Mouse (Mus musculus) adipocyte (in vitro differentiated cells): ENCODE data around the gene Mcpt2.
"Not testable (repeated sequence)": the region's sequence is repeated elsewhere in the genome, so short reads cannot be mapped to it uniquely, and the experiment has no call there.

Experiments used
- DNase-seq: peaks from one replicate; pipeline ENCODE4 v3.0.0-alpha.2; 2016; ENCODE audit warnings: low spot score

Gene Mcpt2

DNA sequence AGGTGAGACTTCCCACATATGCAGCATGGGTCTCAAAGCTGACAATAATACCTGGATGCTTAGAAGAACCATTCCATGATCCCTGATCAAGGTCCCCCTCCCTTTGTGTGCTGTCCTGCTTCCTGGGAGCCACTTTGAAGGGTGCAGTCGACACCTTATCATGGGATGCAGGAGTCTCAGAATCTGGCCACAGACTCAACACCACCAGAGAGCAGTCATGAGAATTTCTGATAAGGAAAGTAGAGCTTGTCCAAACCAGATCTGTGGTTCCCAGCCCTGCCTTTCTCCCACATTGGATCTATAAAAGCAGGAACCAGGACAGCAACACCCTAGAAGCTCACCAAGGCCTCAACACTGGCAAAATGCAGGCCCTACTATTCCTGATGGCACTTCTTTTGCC is at the start of gene Mcpt2:
Gene Mcpt2, plus strand, starts transcription at position 250 of the 400 bp plus-strand sequence.
- not testable (repeated sequence) for DNase-seq

- DNase-seq = no peak
These were observed 28.7 kb upstream of the Mcpt2 start for GRCm38 (mm10) chr14:56013147-56013546.

GRCm38 (mm10) chr14:56013924-56014323 is 27.9 kb upstream of the Mcpt2 start:
- no peak for DNase-seq

- not testable (repeated sequence) for DNase-seq
These were observed 24.2 kb upstream of the Mcpt2 start, which contains the start of gene Mcpt1 for GRCm38 (mm10) chr14:56017671-56018070. Gene Mcpt1 (plus strand): TSS chr14:56017971.

DNA sequence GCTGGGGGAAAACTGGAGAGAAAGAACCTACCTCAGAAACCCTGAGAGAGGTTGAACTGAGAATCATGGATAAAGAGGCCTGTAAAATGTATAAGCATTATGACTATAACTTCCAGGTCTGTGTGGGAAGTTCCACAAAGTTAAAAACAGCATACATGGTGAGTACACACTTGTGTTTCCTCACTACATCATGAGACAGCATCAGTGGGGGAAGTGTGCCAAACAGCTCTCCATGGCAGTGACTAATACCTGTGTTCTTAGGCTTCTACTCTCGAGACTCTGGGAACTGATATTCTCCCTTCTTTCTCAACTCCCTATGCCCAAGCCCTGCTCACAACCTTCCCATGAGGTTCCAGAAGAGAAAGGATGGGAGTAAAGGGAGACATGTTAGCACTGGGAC is 22.4 kb upstream of the Mcpt2 start:
- DNase-seq = no peak

- not testable (repeated sequence) for DNase-seq
These were observed 20.5 kb upstream of the Mcpt2 start for GRCm38 (mm10) chr14:56021305-56021704.

- not testable (repeated sequence) for DNase-seq
These were observed 11.4 kb upstream of the Mcpt2 start, which contains the start of gene Mcpt9 for GRCm38 (mm10) chr14:56030395-56030794. Gene Mcpt9 (minus strand): TSS chr14:56030495.

DNA sequence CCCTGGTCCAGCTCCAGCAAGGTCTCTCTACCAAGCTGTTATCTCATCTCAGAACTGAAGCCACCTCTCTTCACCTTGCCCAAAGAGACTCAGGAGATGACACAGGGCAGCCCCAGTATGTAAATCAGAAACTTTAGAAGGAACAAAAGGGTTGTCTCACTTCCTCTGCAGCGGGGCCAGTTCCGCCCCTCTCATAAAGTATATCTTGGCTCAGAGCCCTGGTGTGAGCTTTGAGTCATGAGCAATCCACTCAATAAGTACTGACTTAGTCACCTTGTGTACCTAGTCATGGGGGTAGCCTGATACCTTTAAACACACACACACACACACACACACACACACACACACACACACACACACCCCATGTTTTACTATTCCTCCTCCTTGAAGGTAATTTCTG is 7.4 kb upstream of the Mcpt2 start:
- no peak for DNase-seq

- no peak for DNase-seq
These were observed 13.6 kb downstream of the Mcpt2 start for GRCm38 (mm10) chr14:56055408-56055807.

DNA sequence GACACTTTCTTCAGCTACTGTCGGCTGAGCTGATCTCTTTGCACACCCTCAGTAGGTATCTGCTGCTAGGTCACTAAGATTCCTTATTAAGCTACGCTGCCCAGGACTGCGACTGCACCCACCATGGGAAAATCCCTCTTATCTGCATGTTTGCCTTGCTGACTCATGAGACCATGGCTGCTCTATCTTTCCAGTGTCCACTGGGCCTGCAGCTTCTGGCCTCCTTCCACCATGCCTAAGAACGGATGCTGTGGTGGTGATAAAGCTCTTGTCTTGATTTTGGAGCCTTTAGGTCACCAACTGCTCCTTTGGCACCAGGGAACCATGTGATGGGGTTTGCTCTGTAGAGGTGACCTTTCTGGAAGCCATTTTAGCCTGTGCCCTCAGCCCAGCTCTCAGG is 15.9 kb downstream of the Mcpt2 start:
- no peak for DNase-seq

DNA sequence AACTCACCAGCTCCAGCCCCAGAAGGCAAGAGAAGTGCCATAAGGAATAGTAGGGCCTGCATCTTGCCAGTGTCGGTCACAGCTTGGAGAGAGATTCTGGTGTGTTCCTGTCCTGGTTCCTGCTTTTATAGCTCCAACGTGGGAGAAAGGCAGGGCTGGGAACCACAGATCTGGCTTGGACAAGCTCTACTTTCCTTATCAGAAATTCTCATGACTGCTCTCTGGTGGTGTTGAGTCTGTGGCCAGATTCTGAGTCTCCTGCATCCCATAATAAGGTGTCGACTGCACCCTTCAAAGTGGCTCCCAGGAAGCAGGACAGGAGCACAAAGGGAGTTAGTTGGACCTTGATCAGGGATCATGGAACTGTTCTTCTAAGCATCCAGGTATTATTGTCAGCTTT is 20.4 kb downstream of the Mcpt2 start, which contains the start of gene Mcpt4:
Gene Mcpt4, minus strand, starts transcription at position 101 of the 400 bp plus-strand sequence.
- DNase-seq = not testable (repeated sequence)

DNA sequence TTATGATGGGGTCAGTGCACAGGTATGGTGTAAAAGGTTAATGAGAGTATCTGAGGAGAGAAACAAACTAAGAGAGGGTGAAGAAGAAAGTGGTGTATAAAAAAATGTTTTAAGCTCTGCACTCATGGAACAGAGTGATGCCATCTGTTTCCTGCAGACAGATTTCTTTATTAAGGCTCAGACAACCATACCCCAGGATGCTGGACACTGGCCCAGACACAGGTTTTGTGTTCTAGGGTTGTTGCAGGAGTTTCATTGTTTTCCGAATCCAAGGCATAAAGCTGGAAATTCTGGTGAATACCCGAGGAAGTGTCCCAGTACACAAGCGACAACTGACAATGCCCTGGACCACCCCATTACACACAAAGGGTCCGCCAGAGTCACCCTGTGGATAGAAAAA is 40.2 kb downstream of the Mcpt2 start:
- DNase-seq = no peak

DNA sequence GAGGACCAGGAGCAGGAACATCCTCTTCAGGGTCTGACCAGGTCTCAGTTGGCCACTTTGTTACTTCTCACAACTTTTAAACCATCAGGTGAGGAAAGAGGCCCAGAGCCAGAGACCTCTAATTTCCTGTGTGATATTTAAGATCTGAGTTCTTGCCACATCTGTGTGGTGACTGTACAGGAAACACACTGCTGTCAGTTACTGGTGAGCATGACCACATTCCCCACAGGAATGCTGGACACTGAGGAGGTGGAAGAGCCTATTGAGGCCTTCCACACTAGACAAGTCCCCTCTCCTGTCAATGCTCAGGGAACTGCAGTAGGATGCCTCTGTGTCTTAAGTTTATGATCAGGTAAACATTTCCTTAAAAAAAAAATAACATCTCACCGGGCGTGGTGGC is 43.3 kb downstream of the Mcpt2 start, which contains the start of gene Mcpt8:
Gene Mcpt8, minus strand, starts transcription at position 107 of the 400 bp plus-strand sequence.
- DNase-seq = no peak

DNA sequence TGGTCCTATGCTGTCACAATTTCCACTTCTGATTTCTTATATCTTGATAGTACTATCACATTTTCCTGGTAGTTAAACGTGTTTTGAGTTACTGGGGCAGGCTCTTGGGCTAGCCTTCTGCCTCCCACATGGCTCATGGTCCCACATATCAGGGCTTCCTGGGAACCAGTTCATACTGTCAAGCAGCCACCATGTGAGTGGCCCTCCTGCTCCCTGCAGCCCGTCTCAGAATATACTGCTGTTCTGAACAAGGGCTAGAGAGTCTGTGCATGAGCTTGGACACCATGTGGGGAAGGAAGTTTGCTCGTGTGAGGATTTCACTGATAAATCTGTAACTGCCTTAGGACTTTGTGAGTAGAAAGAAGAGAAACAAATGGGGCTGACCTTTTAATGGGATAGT is 44.9 kb downstream of the Mcpt2 start:
- DNase-seq = no peak

DNA sequence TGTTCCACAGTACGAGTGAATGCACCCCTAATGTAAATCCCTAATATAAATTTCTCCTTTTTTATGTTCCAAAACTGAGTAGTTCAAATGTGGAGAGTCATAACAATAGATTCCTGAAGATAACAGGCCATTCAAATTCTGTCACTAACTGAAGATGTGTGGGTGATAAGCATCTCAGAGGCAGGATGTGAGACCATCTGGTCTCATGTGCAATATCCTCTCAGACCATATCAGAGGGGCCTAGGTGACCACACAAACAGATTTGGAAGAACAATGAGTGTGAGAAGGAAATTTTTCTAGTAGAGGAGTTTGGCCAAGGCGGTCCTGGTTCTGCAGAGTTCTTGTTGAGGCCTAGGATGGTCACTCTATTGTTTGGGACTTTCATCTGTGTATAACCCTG is 51.5 kb downstream of the Mcpt2 start:
- no peak for DNase-seq
